Mouse (Mus musculus) liver, embryonic 11.5 days (tissue): ENCODE measurements around the gene Gm21188. TPM values are rescaled to one million over a fixed set of nuclear protein-coding genes. Genes with fewer than 3 reads are reported as not detected.
A peak's percentile ranks its signal among the peaks of the same experiment; 100 is the strongest.
"Not testable (repeated sequence)": the region's sequence is repeated elsewhere in the genome, so short reads cannot be mapped to it uniquely, and the experiment has no call there.

ENCODE experiments used
- ATAC-seq: fragments of 200-750 bp; cut with Nextera tagmentation; replicated peaks from 2 replicates; pipeline ENCODE4 v1.8.0; 2017; ENCODE audit warnings: moderate number of reproducible peaks, mild to moderate bottlenecking, moderate TSS enrichment, moderate library complexity; ENCODE audit not compliant: low FRiP score
- DNase-seq: peaks from one replicate; pipeline ENCODE4 v3.0.0-alpha.2; 2017; ENCODE audit warnings: low spot score
- H3K27ac ChIP-seq: fragments of 300-500 bp; sonication (generic); 2 replicates; pipeline ENCODE4 v1.5.1; 2014; ENCODE audit warnings: mild to moderate bottlenecking, low read depth, low read length, control low read depth
- H3K27me3 ChIP-seq: fragments of 300-500 bp; sonication (generic); replicated peaks from 2 replicates; pipeline ENCODE4 v1.6.1; 2014; ENCODE audit warnings: low read length, mixed read lengths; ENCODE audit not compliant: control insufficient read depth, insufficient read depth
- H3K36me3 ChIP-seq: fragments of 300-500 bp; sonication (generic); 2 replicates; pipeline ENCODE4 v1.6.1; 2014; ENCODE audit warnings: mild to moderate bottlenecking, low read length, moderate library complexity, mixed read lengths; ENCODE audit not compliant: control insufficient read depth, insufficient read depth
- H3K4me1 ChIP-seq: fragments of 300-500 bp; sonication (generic); replicated peaks from 2 replicates; pipeline ENCODE4 v1.6.1; 2014; ENCODE audit warnings: low read length, mixed read lengths; ENCODE audit not compliant: control insufficient read depth, insufficient read depth
- H3K4me2 ChIP-seq: fragments of 300-500 bp; sonication (generic); 2 replicates; pipeline ENCODE4 v1.6.1; 2014; ENCODE audit warnings: mild to moderate bottlenecking, control low read depth, moderate library complexity
- H3K4me3 ChIP-seq: fragments of 300-500 bp; sonication (generic); 2 replicates; pipeline ENCODE4 v1.5.1; 2014; ENCODE audit warnings: low read depth, low read length, control low read depth
- H3K9ac ChIP-seq: fragments of 300-500 bp; sonication (generic); 2 replicates; pipeline ENCODE4 v1.6.1; 2014; ENCODE audit warnings: low read depth, low read length, control low read depth
- H3K9me3 ChIP-seq: fragments of 300-500 bp; sonication (generic); 2 replicates; pipeline ENCODE4 v1.6.1; 2016; ENCODE audit warnings: low read length, inconsistent platforms, mixed read lengths; ENCODE audit not compliant: control insufficient read depth
- WGBS: fragments of 180-500 bp; shearing (Covaris S2); extraction: QIAGEN DNeasy Blood & Tissue Kit; methylation state at CpG from one replicate; pipeline ENCODE4 v1.1.7; 2014; 5-methylcytosine and 5-hydroxymethylcytosine counted together
- polyA plus RNA-seq: library from polyadenylated mRNA; unstranded; fragments of >200 nt; fragmentation: Nextera tagmentation; extraction: Ambion mirVana; gene quantifications from 2 replicates; pipeline ENCODE4 v1.2.1, GENCODE M21; 2014

Gene Gm21188
- polyA plus RNA-seq, 1 experiment from 2014 or later: not detected

GRCm38 (mm10) chr13:120015348-120016007 lies 36.5 kb downstream of the Gm21188 start:
- not testable (repeated sequence) for DNase-seq, H3K9ac ChIP-seq, H3K4me1 ChIP-seq, H3K36me3 ChIP-seq, H3K27ac ChIP-seq, H3K27me3 ChIP-seq, H3K9me3 ChIP-seq, H3K4me2 ChIP-seq, H3K4me3 ChIP-seq
- 3% methylated on average over 6 of the region's 32 CpGs for WGBS
- ATAC-seq: 0 out of 2 replicates have a peak, but pooled peaks have one; percentile 41

- no CpG with 5 or more reads among the region's 2 CpGs for WGBS
- H3K36me3 ChIP-seq, ATAC-seq: not testable (repeated sequence)
Observed at GRCm38 (mm10) chr13:120013962-120014361, 38.0 kb downstream of the Gm21188 start.

GRCm38 (mm10) chr13:120013544-120013943 lies 38.5 kb downstream of the Gm21188 start:
- WGBS: no CpG with 5 or more reads among the region's 5 CpGs

More at GRCm38 (mm10) chr13:120013962-120014361, 38.0 kb downstream of the Gm21188 start:
- H3K4me2 ChIP-seq, DNase-seq, H3K9me3 ChIP-seq, H3K9ac ChIP-seq, H3K27ac ChIP-seq, H3K27me3 ChIP-seq, H3K4me3 ChIP-seq, H3K4me1 ChIP-seq: not testable (repeated sequence)

DNA sequence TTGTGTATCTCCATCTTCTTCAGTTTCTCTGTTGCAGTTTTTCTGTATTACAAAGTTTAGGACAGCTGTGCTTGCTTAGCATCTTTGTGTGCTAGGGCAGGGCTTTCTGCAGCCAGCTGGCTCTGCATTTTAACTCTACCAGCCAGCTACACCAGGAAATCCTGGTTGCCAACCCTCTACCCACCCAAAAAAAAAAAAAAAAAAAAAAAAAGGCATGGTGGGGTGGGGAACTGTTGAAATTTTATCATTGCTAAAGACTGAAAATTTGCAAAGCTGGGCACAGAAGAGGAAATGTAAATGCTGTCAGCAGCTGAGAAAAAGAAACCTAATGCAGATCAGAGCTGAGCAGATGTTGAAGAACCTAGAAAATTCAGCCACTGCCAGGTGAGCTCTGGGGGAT lies 41.9 kb downstream of the Gm21188 start:
- ATAC-seq, DNase-seq, H3K4me2 ChIP-seq, H3K36me3 ChIP-seq, H3K4me1 ChIP-seq, H3K4me3 ChIP-seq, H3K27me3 ChIP-seq, H3K27ac ChIP-seq, H3K9ac ChIP-seq, H3K9me3 ChIP-seq: not testable (repeated sequence)

More at GRCm38 (mm10) chr13:120013544-120013943, 38.5 kb downstream of the Gm21188 start:
- not testable (repeated sequence) for H3K4me2 ChIP-seq, H3K27ac ChIP-seq, H3K27me3 ChIP-seq, H3K9me3 ChIP-seq, DNase-seq, H3K36me3 ChIP-seq, H3K4me3 ChIP-seq, H3K4me1 ChIP-seq, H3K9ac ChIP-seq, ATAC-seq

DNA sequence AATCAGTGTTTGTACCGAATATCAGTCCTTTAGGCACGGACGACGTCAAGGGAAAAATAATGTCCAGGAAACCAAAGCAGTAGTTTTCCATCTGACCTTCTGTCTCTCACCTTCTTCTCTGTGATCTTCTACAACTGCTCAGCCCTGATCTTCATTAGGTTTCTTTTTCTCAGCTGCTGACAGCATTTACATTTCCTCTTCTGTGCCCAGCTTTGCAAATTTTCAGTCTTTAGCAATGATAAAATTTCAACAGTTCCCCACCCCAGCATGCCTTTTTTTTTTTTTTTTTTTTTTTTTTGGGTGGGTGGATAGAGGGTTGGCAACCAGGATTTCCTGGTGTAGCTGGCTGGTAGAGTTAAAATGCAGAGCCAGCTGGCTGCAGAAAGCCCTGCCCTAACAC lies 52.8 kb downstream of the Gm21188 start:
- H3K27ac ChIP-seq, H3K4me1 ChIP-seq, ATAC-seq, H3K4me2 ChIP-seq, H3K27me3 ChIP-seq, H3K9ac ChIP-seq, DNase-seq, H3K9me3 ChIP-seq, H3K4me3 ChIP-seq, H3K36me3 ChIP-seq: not testable (repeated sequence)
- WGBS: no CpG with 5 or more reads among the region's 4 CpGs

- not testable (repeated sequence) for H3K9ac ChIP-seq, H3K4me2 ChIP-seq, H3K27ac ChIP-seq, H3K36me3 ChIP-seq, H3K4me1 ChIP-seq, H3K4me3 ChIP-seq, DNase-seq, H3K27me3 ChIP-seq, H3K9me3 ChIP-seq
- WGBS: no CpG with 5 or more reads among the region's 22 CpGs
- ATAC-seq: peak; percentile 47
Observed at GRCm38 (mm10) chr13:119998442-119999086, 53.4 kb downstream of the Gm21188 start.

GRCm38 (mm10) chr13:119991917-119992496 lies 60.0 kb downstream of the Gm21188 start:
- H3K4me2 ChIP-seq, H3K27me3 ChIP-seq, DNase-seq, H3K36me3 ChIP-seq, H3K4me3 ChIP-seq, H3K9ac ChIP-seq, H3K27ac ChIP-seq, H3K9me3 ChIP-seq, H3K4me1 ChIP-seq: not testable (repeated sequence)
- no CpG with 5 or more reads among the region's 10 CpGs for WGBS
- ATAC-seq: peak; percentile 62; the same call in 1 of the 2 replicates

DNA sequence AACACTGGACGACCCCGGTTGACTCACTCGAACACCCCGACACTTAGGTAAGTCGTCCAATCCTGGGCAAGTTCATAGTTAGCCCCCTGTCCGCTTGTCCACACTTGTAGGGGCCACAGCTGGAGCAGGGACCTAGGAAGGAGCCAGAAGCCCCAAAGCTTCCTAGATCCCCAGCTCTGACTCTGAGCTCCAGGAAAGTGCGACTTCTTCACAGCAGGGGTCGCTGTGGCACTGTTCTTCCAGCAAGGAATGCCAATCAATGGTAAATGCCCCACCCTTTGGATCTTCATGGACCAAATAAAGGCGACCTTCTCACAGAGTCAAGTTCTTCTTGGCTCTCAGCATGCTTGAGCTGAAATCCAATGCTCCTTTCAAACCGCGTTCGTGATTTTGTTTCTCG lies 60.7 kb downstream of the Gm21188 start:
- 0 out of 2 replicates have a peak, but pooled peaks have one; percentile 10 for ATAC-seq
- not testable (repeated sequence) for H3K36me3 ChIP-seq, DNase-seq, H3K4me2 ChIP-seq, H3K4me3 ChIP-seq, H3K27ac ChIP-seq, H3K9me3 ChIP-seq, H3K4me1 ChIP-seq, H3K27me3 ChIP-seq, H3K9ac ChIP-seq
- WGBS: no CpG with 5 or more reads among the region's 13 CpGs
